Mouse (Mus musculus): ENCODE measurements around the gene Cfap20.

GRCm38 (mm10) chr8:95376309-95376999 is 58.2 kb downstream of the Cfap20 start:
- TF ChIP-seq CTCF (IDR thresholded peaks at IDR 0.05; ENCODE audit: low read depth, low read length) (no peak), POLR2A (IDR thresholded peaks at IDR 0.05; ENCODE audit: extremely low read depth, insufficient read depth, low read length) (no peak)

Data from liver, adult 2 months (tissue).